Mouse (Mus musculus) neural tube, embryonic 11.5 days (tissue): Measurements from ENCODE around the gene Tcl1b4. TPM values are rescaled to one million over a fixed set of nuclear protein-coding genes. Genes with fewer than 3 reads are reported as not detected.

Experiments used
- ATAC-seq: fragments of 200-750 bp; cut with Nextera tagmentation; 2 replicates; pipeline ENCODE4 v1.8.0; 2017; ENCODE audit warnings: moderate number of reproducible peaks, mild to moderate bottlenecking, moderate TSS enrichment, moderate library complexity; ENCODE audit not compliant: insufficient read depth, low FRiP score, low TSS enrichment
- DNase-seq: peaks from one replicate; pipeline ENCODE4 v3.0.0-alpha.2; 2015; ENCODE audit warnings: low spot score
- H3K27ac ChIP-seq: fragments of 300-500 bp; sonication (generic); 2 replicates; pipeline ENCODE4 v1.5.1; 2014; ENCODE audit warnings: low read depth, mild to moderate bottlenecking, low read length
- H3K27me3 ChIP-seq: fragments of 300-500 bp; sonication (generic); 2 replicates; pipeline ENCODE4 v1.6.1; 2014; ENCODE audit warnings: mild to moderate bottlenecking, low read length, mixed read lengths; ENCODE audit not compliant: control insufficient read depth, insufficient read depth
- H3K36me3 ChIP-seq: fragments of 300-500 bp; sonication (generic); 2 replicates; pipeline ENCODE4 v1.6.1; 2014; ENCODE audit warnings: mild to moderate bottlenecking, low read length, moderate library complexity, mixed read lengths; ENCODE audit not compliant: control insufficient read depth, insufficient read depth
- H3K4me1 ChIP-seq: fragments of 300-500 bp; sonication (generic); 2 replicates; pipeline ENCODE4 v1.6.1; 2014; ENCODE audit warnings: low read length, mixed read lengths; ENCODE audit not compliant: control insufficient read depth, insufficient read depth
- H3K4me2 ChIP-seq: fragments of 300-500 bp; sonication (generic); 2 replicates; pipeline ENCODE4 v1.6.1; 2014; ENCODE audit warnings: low read depth, mild to moderate bottlenecking, moderate library complexity
- H3K4me3 ChIP-seq: fragments of 300-500 bp; sonication (generic); 2 replicates; pipeline ENCODE4 v1.5.1; 2014; ENCODE audit warnings: low read depth, low read length
- H3K9ac ChIP-seq: fragments of 300-500 bp; sonication (generic); 2 replicates; pipeline ENCODE4 v1.6.1; 2014; ENCODE audit warnings: mild to moderate bottlenecking, low read length
- H3K9me3 ChIP-seq: fragments of 300-500 bp; sonication (generic); 2 replicates; pipeline ENCODE4 v1.6.1; 2016; ENCODE audit warnings: low read length; ENCODE audit not compliant: control insufficient read depth
- WGBS: fragments of 180-500 bp; shearing (Covaris S2); extraction: QIAGEN DNeasy Blood & Tissue Kit; methylation state at CpG from one replicate; pipeline ENCODE4 v1.1.7; 2014; 5-methylcytosine and 5-hydroxymethylcytosine counted together
- polyA plus RNA-seq: library from polyadenylated mRNA; unstranded; fragments of >200 nt; fragmentation: Nextera tagmentation; extraction: Ambion mirVana; gene quantifications from 2 replicates; pipeline ENCODE4 v1.2.1, GENCODE M21; 2014

The Tcl1b4 gene
- polyA plus RNA-seq, 1 experiment from 2014 or later, result not detected

DNA sequence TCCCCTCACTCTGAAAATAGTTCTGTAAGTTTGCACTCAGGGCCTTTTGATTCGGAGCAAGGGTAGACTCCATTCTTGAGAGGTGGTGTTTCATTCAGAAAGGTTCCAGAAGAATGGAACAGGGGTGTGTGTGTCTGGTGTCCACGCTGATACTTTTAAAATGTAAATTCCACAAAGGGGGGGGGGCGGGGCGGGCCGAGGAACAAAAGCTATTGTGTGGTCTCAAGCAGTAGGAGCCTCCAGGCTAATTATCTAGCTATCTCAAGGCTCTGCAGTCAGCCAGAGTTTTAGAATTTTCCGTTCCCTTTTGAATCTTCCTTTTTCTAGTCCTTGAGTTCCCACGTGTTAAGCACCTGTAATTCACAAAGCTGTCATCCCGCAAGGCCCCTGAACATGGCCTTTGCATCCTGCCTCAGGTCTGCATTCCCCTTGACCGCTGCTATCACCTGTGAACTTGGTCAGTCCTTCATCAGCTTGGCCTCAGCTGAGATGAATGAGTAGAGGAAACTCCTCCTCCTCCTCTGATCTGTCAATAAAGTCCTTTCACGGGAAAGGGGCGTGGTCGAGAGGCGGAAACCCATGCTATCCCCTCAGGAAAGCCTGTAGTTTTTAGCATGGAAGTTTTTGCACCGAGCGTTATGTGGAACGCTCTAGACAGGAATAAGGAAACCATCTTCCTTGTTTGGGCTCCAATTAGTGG is 23.0 kb downstream of the Tcl1b4 start:
- DNase-seq (no peak), ATAC-seq (no peak)
- Histone ChIP-seq H3K4me3 (no peak overlapping the region), H3K27ac (no peak overlapping the region), H3K36me3 (no peaks in the 10 kb centered on the region), H3K4me2 (no peak overlapping the region), H3K27me3 (no peaks in the 10 kb centered on the region), H3K4me1 (no peaks in the 10 kb centered on the region), H3K9me3 (no peaks in the 10 kb centered on the region), H3K9ac (no peak overlapping the region)
- WGBS, result 51% methylated on average over 16 of the region's 16 CpGs

DNA sequence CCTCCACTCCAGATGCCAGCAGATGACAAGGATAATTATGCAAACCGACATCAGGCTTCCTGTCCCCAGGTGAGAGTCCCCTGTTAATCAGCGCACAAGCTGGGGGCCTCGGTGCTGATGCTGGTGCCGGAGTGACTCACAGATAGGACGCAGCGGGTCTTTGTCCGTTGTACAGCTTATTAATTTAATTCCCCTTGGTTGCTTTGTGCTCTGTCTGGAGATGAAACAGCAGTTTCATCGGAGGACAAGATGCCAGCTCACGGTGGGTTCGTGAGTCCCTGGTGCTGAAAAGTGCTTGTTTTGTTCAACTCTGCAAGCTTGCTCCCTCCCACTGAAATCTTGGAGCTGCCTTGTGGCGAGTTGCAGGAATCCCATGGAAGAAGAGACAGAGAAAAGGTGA is 32.6 kb downstream of the Tcl1b4 start:
- Histone ChIP-seq H3K4me2 (no peak overlapping the region), H3K4me1 (no peaks in the 10 kb centered on the region), H3K27me3 (no peaks in the 10 kb centered on the region), H3K27ac (no peak overlapping the region), H3K9ac (no peak overlapping the region), H3K36me3 (no peaks in the 10 kb centered on the region), H3K9me3 (no peaks in the 10 kb centered on the region), H3K4me3 (no peak overlapping the region)
- ATAC-seq, result no peak
- no peak for DNase-seq
- WGBS, result 78% methylated on average over 11 of the region's 11 CpGs

DNA sequence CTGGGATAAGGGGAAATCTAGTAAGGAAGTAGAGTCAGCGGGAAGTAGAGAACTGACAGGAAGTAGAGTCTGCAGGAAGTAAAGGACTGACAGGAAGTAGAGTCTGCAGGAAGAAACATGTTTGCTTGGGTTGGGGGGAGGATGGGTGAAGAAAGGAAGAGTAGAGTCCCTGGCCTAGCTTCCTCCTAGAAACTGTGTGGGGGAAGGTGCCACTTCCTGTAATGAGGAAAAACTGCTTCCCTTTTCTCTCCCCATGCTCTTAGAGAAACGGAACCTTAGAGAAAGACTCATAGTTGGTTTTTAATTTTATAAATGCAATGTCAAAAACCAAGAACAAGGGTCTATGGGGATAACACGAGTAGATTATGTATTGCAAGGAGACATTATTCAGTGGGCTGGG is 33.3 kb downstream of the Tcl1b4 start:
- Histone ChIP-seq H3K9me3 (no peaks in the 10 kb centered on the region), H3K27ac (no peak overlapping the region), H3K4me2 (no peak overlapping the region), H3K36me3 (no peaks in the 10 kb centered on the region), H3K4me3 (no peak overlapping the region), H3K9ac (no peak overlapping the region), H3K27me3 (no peaks in the 10 kb centered on the region), H3K4me1 (no peaks in the 10 kb centered on the region)
- 88% methylated on average over 3 of the region's 3 CpGs for WGBS
- DNase-seq (no peak), ATAC-seq (no peak)

DNA sequence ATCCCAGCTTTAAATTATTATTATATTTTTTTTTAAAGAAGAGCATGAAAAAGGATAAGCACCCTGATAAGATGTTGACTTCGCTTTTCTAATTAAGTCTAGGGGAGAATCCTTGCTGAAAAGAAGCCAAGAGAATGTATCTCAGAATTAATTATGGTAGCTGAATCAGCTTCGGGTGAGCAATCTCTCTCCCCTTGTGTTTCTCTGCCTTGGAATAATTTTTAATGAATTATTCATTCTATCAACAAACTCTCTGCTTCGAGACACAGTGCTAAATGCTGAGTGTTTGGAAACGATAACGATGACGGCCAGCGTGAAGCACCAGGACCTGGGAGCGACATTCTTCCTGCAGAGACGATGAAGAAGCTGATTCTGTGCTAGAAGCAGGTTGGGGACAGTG is 37.3 kb downstream of the Tcl1b4 start:
- WGBS, result 88% methylated on average over 9 of the region's 9 CpGs
- ATAC-seq (no peak), DNase-seq (no peak)
- no peaks in the 10 kb centered on the region for H3K4me1 ChIP-seq
- H3K4me3 ChIP-seq, result no peak overlapping the region
- H3K27me3 ChIP-seq, result no peaks in the 10 kb centered on the region
- no peak overlapping the region for H3K4me2 ChIP-seq
- no peak overlapping the region for H3K9ac ChIP-seq
- no peaks in the 10 kb centered on the region for H3K36me3 ChIP-seq
- H3K27ac ChIP-seq, result no peak overlapping the region
- peaks cover 2% of the 10 kb centered on the region; the same call in 1 of the 2 replicates for H3K9me3 ChIP-seq

- H3K4me1 ChIP-seq, result peaks cover 6% of the 10 kb centered on the region
- no peak overlapping the region for H3K4me3 ChIP-seq
- H3K36me3 ChIP-seq, result no peaks in the 10 kb centered on the region
- WGBS, result 5% methylated on average over 9 of the region's 9 CpGs
- peak; percentile 51 for DNase-seq
- no peak for ATAC-seq
- H3K9me3 ChIP-seq, result no peaks in the 10 kb centered on the region
- no peak overlapping the region for H3K9ac ChIP-seq
- H3K27me3 ChIP-seq, result no peaks in the 10 kb centered on the region
- H3K27ac ChIP-seq, result no peak overlapping the region
- peak overlapping the region; percentile 24; the same call in 1 of the 2 replicates for H3K4me2 ChIP-seq
These were observed 47.0 kb downstream of the Tcl1b4 start for GRCm38 (mm10) chr12:105248763-105249233.

DNA sequence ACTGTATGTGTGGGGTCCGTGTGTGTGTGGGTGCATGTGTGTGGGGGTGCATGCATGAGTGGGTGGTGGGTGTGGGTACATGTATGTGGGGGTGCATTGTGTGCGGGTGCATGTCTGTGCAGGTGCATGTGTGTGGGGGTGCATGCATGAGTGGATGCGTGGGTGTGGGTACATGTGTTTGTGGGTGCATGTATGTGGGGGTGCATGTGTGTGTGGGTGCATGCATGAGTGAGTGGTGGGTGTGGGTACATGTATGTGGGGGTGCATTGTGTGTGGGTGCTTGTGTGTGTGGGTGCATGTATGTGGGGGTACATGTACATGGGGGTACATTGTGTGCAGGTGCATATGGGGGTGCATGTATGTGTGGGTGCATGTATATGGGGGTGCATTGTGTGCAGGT is 52.0 kb downstream of the Tcl1b4 start:
- WGBS, result 96% methylated on average over 3 of the region's 3 CpGs

More for the DNA sequence above, 52.0 kb downstream of the Tcl1b4 start:
- no peak overlapping the region for H3K9ac ChIP-seq
- H3K9me3 ChIP-seq, result no peaks in the 10 kb centered on the region
- H3K4me1 ChIP-seq, result peaks cover 3% of the 10 kb centered on the region
- no peak overlapping the region for H3K4me2 ChIP-seq
- no peak overlapping the region for H3K27ac ChIP-seq
- H3K4me3 ChIP-seq, result no peak overlapping the region
- H3K27me3 ChIP-seq, result no peaks in the 10 kb centered on the region
- no peak for ATAC-seq
- DNase-seq, result no peak
- no peaks in the 10 kb centered on the region for H3K36me3 ChIP-seq

Other genes starting within 250 kb of the Tcl1b4 start
- 0.05 and 0.18 TPM in 2 replicates for gene Syne3, start 192.1 kb upstream of the Tcl1b4 start, polyA plus RNA-seq
- 192 and 194 TPM in 2 replicates for gene Glrx5, start 169.3 kb upstream of the Tcl1b4 start, polyA plus RNA-seq
- gene Tcl1b2, start 55.9 kb upstream of the Tcl1b4 start, polyA plus RNA-seq, result not detected in 2 replicates
- gene Tcl1b1, start 42.3 kb upstream of the Tcl1b4 start, polyA plus RNA-seq, result not detected in 2 replicates
- gene Tcl1b5, start 25.6 kb upstream of the Tcl1b4 start, polyA plus RNA-seq, result not detected in 2 replicates
- not detected in 2 replicates for gene Tcl1b3, start 10.9 kb upstream of the Tcl1b4 start, polyA plus RNA-seq
- gene Tcl1, start 20.8 kb downstream of the Tcl1b4 start, polyA plus RNA-seq, result not detected in 2 replicates
- 0.51 and 0.77 TPM in 2 replicates for gene Tunar, start 131.9 kb downstream of the Tcl1b4 start, polyA plus RNA-seq